Mouse (Mus musculus): ENCODE data around the gene Ccdc40. TPM values are rescaled to one million over a fixed set of nuclear protein-coding genes. Genes with fewer than 3 reads are reported as not detected.

Ccdc40 gene
- polyA plus RNA-seq, 1 experiment, result not detected

- TF ChIP-seq GATA1 (IDR thresholded peaks at IDR 0.05; ENCODE audit: low read length), result no peak
Measured at GRCm38 (mm10) chr11:119250998-119251397, 22.6 kb downstream of the Ccdc40 start.

GRCm38 (mm10) chr11:119252854-119253541, 24.6 kb downstream of the Ccdc40 start:
- no peak for TF ChIP-seq GATA1 (IDR thresholded peaks at IDR 0.05; ENCODE audit: low read length)

GRCm38 (mm10) chr11:119258216-119258571, 29.8 kb downstream of the Ccdc40 start:
- no peak for TF ChIP-seq GATA1 (IDR thresholded peaks at IDR 0.05; ENCODE audit: low read length)

- TF ChIP-seq GATA1 (IDR thresholded peaks at IDR 0.05; ENCODE audit: low read length), result no peak
Measured at GRCm38 (mm10) chr11:119258572-119259322, 30.4 kb downstream of the Ccdc40 start.

- no peak for TF ChIP-seq GATA1 (IDR thresholded peaks at IDR 0.05; ENCODE audit: low read length)
Measured at GRCm38 (mm10) chr11:119259977-119260376, 31.6 kb downstream of the Ccdc40 start.

- no peak for TF ChIP-seq GATA1 (IDR thresholded peaks at IDR 0.05; ENCODE audit: low read length)
Measured at GRCm38 (mm10) chr11:119264413-119264812, 36.0 kb downstream of the Ccdc40 start.

GRCm38 (mm10) chr11:119265811-119266210, 37.4 kb downstream of the Ccdc40 start:
- TF ChIP-seq GATA1 (IDR thresholded peaks at IDR 0.05; ENCODE audit: low read length), result no peak

- TF ChIP-seq GATA1 (IDR thresholded peaks at IDR 0.05; ENCODE audit: low read length), result no peak
Measured at GRCm38 (mm10) chr11:119267241-119267674, 38.9 kb downstream of the Ccdc40 start.

GRCm38 (mm10) chr11:119267768-119268556, 39.6 kb downstream of the Ccdc40 start, which contains the start of gene Gaa:
Gene Gaa, plus strand, starts transcription at chr11:119267887.
- TF ChIP-seq GATA1 (IDR thresholded peaks at IDR 0.05; ENCODE audit: low read length), result no peak

GRCm38 (mm10) chr11:119268557-119269195, 40.3 kb downstream of the Ccdc40 start:
- no peak for TF ChIP-seq GATA1 (IDR thresholded peaks at IDR 0.05; ENCODE audit: low read length)

- TF ChIP-seq GATA1 (IDR thresholded peaks at IDR 0.05; ENCODE audit: low read length), result no peak
Measured at GRCm38 (mm10) chr11:119273186-119273930, 45.0 kb downstream of the Ccdc40 start.

- no peak for TF ChIP-seq GATA1 (IDR thresholded peaks at IDR 0.05; ENCODE audit: low read length)
Measured at GRCm38 (mm10) chr11:119281030-119281429, 52.7 kb downstream of the Ccdc40 start.

GRCm38 (mm10) chr11:119285791-119286527, 57.6 kb downstream of the Ccdc40 start:
- no peak for TF ChIP-seq GATA1 (IDR thresholded peaks at IDR 0.05; ENCODE audit: low read length)

Measured in G1E-ER4 (cell line).